Mouse (Mus musculus): ENCODE data around the gene Frmpd1.

Frmpd1 gene

GRCm38 (mm10) chr4:45184521-45185330 is at the start of gene Frmpd1:
TSS of gene Frmpd1 (plus strand) at chr4:45184875.
- peak; percentile 70 for DNase-seq

- peak; percentile 6 for DNase-seq
Measured at GRCm38 (mm10) chr4:45137636-45138035, 47.0 kb upstream of the Frmpd1 start.

GRCm38 (mm10) chr4:45141835-45142234 is 42.8 kb upstream of the Frmpd1 start:
- DNase-seq: no peak

- DNase-seq: no peak
Measured at GRCm38 (mm10) chr4:45142411-45142810, 42.3 kb upstream of the Frmpd1 start.

GRCm38 (mm10) chr4:45143005-45143404 is 41.7 kb upstream of the Frmpd1 start:
- no peak for DNase-seq

GRCm38 (mm10) chr4:45156433-45156832 is 28.2 kb upstream of the Frmpd1 start:
- DNase-seq: no peak

- no peak for DNase-seq
Measured at GRCm38 (mm10) chr4:45158608-45159007, 26.1 kb upstream of the Frmpd1 start.

GRCm38 (mm10) chr4:45160773-45161172 is 23.9 kb upstream of the Frmpd1 start:
- no peak for DNase-seq

- no peak for DNase-seq
Measured at GRCm38 (mm10) chr4:45163711-45164110, 21.0 kb upstream of the Frmpd1 start.

GRCm38 (mm10) chr4:45165477-45165876 is 19.2 kb upstream of the Frmpd1 start:
- DNase-seq: no peak

- no peak for DNase-seq
Measured at GRCm38 (mm10) chr4:45165955-45166354, 18.7 kb upstream of the Frmpd1 start.

- DNase-seq: no peak
Measured at GRCm38 (mm10) chr4:45171340-45171739, 13.3 kb upstream of the Frmpd1 start.

GRCm38 (mm10) chr4:45183818-45184520 is 706 bp upstream of the Frmpd1 start:
- DNase-seq: no peak

- DNase-seq: no peak
Measured at GRCm38 (mm10) chr4:45185331-45185669, 625 bp downstream of the Frmpd1 start.

- no peak for DNase-seq
Measured at GRCm38 (mm10) chr4:45198296-45198695, 13.6 kb downstream of the Frmpd1 start.

GRCm38 (mm10) chr4:45203283-45203682 is 18.6 kb downstream of the Frmpd1 start:
- DNase-seq: no peak

GRCm38 (mm10) chr4:45207444-45207843 is 22.8 kb downstream of the Frmpd1 start:
- DNase-seq: no peak

- no peak for DNase-seq
Measured at GRCm38 (mm10) chr4:45208832-45209363, 24.2 kb downstream of the Frmpd1 start.

- DNase-seq: no peak
Measured at GRCm38 (mm10) chr4:45212342-45213063, 27.8 kb downstream of the Frmpd1 start.

GRCm38 (mm10) chr4:45219946-45220345 is 35.3 kb downstream of the Frmpd1 start:
- DNase-seq: no peak

GRCm38 (mm10) chr4:45222395-45222794 is 37.7 kb downstream of the Frmpd1 start:
- no peak for DNase-seq

- no peak for DNase-seq
Measured at GRCm38 (mm10) chr4:45230263-45230662, 45.6 kb downstream of the Frmpd1 start.

- no peak for DNase-seq
Measured at GRCm38 (mm10) chr4:45238260-45238659, 53.6 kb downstream of the Frmpd1 start.
